Mouse (Mus musculus): Measurements from ENCODE around the gene Utf1.

Utf1 gene

DNA sequence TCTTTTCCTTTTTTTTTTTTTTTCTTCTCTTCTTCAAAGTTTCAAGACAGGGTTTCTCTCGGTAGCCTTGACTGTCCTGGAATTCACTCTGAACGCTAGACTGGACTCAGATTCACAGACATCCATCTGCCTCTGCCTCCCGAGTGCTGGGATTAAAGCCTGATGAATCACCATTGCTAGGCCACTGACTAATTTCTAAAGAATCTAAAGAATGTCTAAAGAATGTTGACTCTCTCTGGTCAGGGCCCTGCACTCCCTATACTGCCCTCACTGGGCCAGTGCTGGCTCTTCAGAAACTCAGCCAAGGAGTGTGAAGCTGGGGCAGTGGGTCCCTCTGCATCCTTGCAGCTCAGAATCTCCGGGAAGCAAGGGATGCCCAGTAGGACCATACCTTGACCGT lies 31.9 kb downstream of the Utf1 start:
- DNase-seq = no peak

DNA sequence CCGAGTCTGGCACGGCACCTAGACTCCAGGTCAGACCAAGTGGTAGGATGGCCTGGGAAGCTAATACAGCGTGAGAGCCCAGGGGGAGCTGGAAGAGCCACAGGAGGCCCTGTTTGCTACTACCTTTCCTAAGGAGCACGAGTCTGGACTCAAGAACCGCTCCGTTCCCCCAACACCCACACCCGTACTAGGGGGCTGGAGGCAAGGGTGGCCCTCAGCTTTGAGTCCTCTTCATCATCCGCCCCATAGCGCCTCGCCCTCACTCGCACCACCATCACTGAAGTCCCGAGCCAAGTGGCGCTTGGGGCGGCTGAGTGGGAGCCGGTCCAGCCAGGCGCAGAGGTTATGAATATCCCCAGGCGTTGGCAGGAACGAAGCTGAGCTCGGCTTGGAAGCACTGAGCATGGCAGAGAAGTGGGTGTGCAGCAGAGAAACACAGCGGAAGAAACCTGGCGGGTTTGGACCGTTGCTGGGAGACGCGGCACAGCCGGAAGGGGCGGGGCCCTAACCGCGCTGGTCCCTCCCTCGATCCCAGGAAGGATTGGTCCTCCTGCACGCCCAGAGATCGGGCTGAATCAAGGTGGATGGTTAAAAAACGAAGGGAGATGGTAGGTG lies 34.8 kb downstream of the Utf1 start, which contains the start of gene 6430531B16Rik:
TSS of gene 6430531B16Rik (minus strand) at position 478 of the 615 bp plus-strand sequence.
- peak; percentile 93 for DNase-seq

DNA sequence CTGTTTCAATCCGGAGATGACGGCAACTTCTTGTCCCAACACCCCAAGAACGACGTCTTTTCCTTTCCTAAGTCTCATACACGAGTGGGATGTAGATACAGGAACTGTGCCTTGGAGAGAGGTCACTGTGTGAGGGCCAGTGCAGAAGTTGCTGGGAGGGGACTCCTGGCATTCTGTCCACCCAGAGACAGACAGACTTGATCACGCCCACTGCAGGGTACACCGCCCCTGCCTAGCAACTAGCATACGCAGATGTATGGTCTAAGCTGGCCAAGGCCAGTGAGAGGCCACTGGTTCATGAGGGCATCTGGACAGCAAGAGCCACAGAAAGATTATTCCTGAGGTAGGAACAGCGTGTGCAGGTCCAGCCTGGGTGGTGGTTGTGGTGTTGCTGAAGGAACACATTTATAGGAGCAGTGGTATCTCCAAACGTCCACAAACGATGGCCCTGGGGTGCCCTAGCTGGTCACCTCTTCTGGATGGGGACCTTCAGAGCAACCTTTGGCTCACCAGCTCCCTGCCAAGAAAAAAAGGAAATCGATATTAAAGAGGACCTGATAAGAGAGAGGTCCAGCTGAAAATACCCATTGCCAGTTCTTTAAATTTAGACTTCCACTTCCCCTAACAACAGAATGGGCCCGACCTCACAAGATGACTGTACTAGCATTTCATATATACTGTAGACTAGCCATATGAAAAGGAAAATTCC lies 35.6 kb downstream of the Utf1 start:
- peak; percentile 39 to 43 for DNase-seq

- DNase-seq = no peak
Measured at GRCm38 (mm10) chr7:139980778-139981177, 37.2 kb downstream of the Utf1 start.

- DNase-seq = no peak
Measured at GRCm38 (mm10) chr7:139982058-139982457, 38.5 kb downstream of the Utf1 start.

GRCm38 (mm10) chr7:139984505-139984904 lies 40.9 kb downstream of the Utf1 start:
- no peak for DNase-seq

- DNase-seq = no peak
Measured at GRCm38 (mm10) chr7:139988272-139988671, 44.7 kb downstream of the Utf1 start.

DNA sequence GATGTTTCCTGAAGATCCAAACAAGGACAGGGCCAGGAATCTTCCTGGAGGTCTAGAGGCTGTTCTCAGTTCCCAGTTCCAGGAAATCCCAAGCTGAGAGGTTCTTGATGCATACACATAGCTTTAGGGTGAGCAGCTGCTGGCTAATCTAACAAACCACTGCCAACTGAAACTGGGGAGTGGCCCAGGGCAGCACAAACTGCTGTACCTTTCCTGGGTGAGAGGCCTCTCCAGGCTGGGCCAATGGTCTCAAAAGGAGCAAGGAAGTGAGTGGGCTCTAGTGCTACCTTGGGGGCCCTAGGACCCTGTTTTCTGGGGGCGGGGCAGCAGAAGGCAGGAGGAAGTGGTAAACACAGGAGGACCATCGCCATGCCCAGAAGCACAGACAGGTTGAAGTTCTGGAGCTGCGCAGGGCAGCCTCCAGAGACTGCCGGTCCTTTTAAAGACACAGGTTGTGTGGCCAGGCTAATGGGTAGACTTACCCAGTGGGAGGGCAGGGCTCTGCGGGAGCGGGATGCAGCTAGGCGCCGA lies 47.3 kb downstream of the Utf1 start:
- no peak for DNase-seq

GRCm38 (mm10) chr7:139992406-139992805 lies 48.8 kb downstream of the Utf1 start, which contains the start of gene Adam8:
Gene Adam8 (minus strand): TSS chr7:139992562.
- peak in 1 of 2 experiments; percentile 18 for DNase-seq

DNA sequence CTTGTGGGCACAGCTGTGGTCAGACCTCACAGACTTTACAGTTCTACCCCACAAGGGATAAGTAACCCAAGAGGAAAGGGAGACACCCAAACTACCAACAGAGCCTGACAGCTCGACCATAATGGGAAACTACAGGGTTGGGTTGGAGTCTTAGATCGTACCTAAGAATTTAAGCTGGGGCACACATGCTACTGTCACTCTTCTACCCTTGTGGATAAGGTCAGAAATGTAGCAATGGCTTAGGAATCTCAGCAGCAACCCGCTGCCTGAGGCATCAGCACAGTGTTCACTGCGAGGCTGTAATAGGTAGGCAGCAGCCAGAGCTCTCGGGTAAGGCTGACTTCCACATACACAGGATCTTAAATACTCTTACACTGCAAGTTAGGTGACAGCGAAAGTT lies 49.9 kb downstream of the Utf1 start:
- no peak for DNase-seq

GRCm38 (mm10) chr7:139994202-139994601 lies 50.6 kb downstream of the Utf1 start:
- no peak for DNase-seq

DNA sequence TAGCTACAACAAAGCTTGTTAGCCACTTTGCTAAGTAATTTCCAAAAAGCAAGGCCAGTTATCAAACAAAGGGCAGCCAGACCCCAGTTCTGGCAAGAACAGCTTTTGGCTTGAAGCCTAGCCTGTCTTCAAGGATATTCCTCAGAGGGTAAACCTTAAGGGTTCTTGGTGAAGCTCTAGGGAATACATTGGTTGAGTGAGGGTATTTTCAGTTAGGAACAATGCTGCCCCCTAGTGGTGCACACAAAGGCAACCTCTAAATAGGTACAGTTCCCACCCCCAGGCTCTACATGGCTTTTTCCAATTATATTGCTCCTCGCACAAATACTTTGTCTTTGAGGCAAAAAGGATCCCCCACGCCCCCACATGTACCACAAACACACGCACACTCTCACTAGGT lies 51.1 kb downstream of the Utf1 start:
- peak; percentile 78 to 84 for DNase-seq

Data from cerebellum, postnatal 10 days (tissue).